Comparison of ENCODE assay signal across 25 mouse cellular contexts in genomic region chr5:3509503-3509902, GRCm38 (mm10). TPM values are rescaled to one million over a fixed set of nuclear protein-coding genes. Genes with fewer than 3 reads are reported as not detected.
DNase-seq lines count a peak whose midpoint lies in the region; ATAC-seq lines count a peak whose summit lies in the region.
"Had no signal": no experiment of that assay in that cellular context is flagged by ENCODE, and none has a peak within 500 bp of the region (broad histone marks: within the 10 kb centered on the region; RNA-seq: fewer than 3 reads in every experiment).

No protein-coding gene starts in this region.

- ATAC-seq in activated CD4-positive, CD25-positive, alpha-beta regulatory T cell, adult 4 months, result peak; percentile 54
- ATAC-seq in megakaryocyte-erythroid progenitor cell, adult 5-6 weeks (replicated peaks; ENCODE audit: low FRiP score, low TSS enrichment, poor library complexity, severe bottlenecking), result peak; percentile 21; the same call in 1 of the 2 replicates
- ATAC-seq: forebrain, embryonic 14.5 days; hindbrain, postnatal 0 days; Patski had no signal

- DNase-seq in heart, embryonic 10.5 days (ENCODE audit: low spot score), result peak; percentile 5
- DNase-seq in heart, adult 18-20 months, result no peak
- peak; percentile 56 for DNase-seq in CD4-positive, CD25-positive, alpha-beta regulatory T cell, adult 2 months (ENCODE audit: low read depth, low spot score)
- DNase-seq in adrenal gland, postnatal 4 days (ENCODE audit: low spot score in 2 of 2), result no peak
- DNase-seq in neural tube, embryonic 10.5 days (ENCODE audit: extremely low spot score, low spot score), result no peak
- DNase-seq in T-cell, adult 2 months (ENCODE audit: low spot score), result no peak
- DNase-seq: adrenal gland, adult 8-10 months; adrenal gland, postnatal 36 days; cerebellum, adult 11 months; cerebellum, adult 8-10 months; cerebellum, postnatal 14 days; embryo, embryonic 11 days; gastrocnemius, adult 2 months; gastrocnemius, postnatal 25 days; heart, postnatal 10 days; heart, postnatal 4 days had no signal

- H3K4me3 ChIP-seq in heart, embryonic 10.5 days, result no peak overlapping the region
- H3K4me3 ChIP-seq: embryonic facial prominence, embryonic 15.5 days; erythroblast, embryonic 14.5 days; forebrain, embryonic 10.5 days; gastrocnemius, adult 2 months; hindbrain, embryonic 13.5 days had no signal

- H3K27me3 ChIP-seq in heart, embryonic 10.5 days (ENCODE audit: insufficient read depth, poor library complexity, severe bottlenecking), result no peaks in the 10 kb centered on the region
- H3K27me3 ChIP-seq: embryonic facial prominence, embryonic 15.5 days; hindbrain, embryonic 13.5 days; Patski had no signal

- WGBS in heart, embryonic 10.5 days, result 77% methylated on average over 3 of the region's 3 CpGs

- H3K27ac ChIP-seq in heart, embryonic 10.5 days, result no peak overlapping the region
- H3K27ac ChIP-seq: embryonic facial prominence, embryonic 15.5 days; forebrain, embryonic 10.5 days; gastrocnemius, adult 2 months; hindbrain, embryonic 13.5 days; hindbrain, postnatal 0 days had no signal

- no peaks in the 10 kb centered on the region for H3K36me3 ChIP-seq in heart, embryonic 10.5 days
- H3K36me3 ChIP-seq: embryonic facial prominence, embryonic 15.5 days; forebrain, embryonic 10.5 days; hindbrain, embryonic 13.5 days had no signal

- no peaks in the 10 kb centered on the region for H3K9me3 ChIP-seq in heart, embryonic 10.5 days
- H3K9me3 ChIP-seq: embryonic facial prominence, embryonic 15.5 days; forebrain, embryonic 10.5 days; hindbrain, embryonic 13.5 days had no signal

- no peaks in the 10 kb centered on the region for H3K4me1 ChIP-seq in heart, embryonic 10.5 days
- H3K4me1 ChIP-seq: forebrain, embryonic 10.5 days; hindbrain, embryonic 13.5 days had no signal

RNA-seq across cellular contexts. Expression of gene Fam133b, which starts 34.1 kb away (rescaled TPM):
- polyA plus RNA-seq in heart, embryonic 10.5 days (2016; fragmentation: Nextera tagmentation; extraction: Ambion mirVana), result 15.8 and 19.3 TPM in 2 replicates
- total RNA-seq in heart, adult 18-20 months (2021), result 10 to 100 TPM; 10.8 to 11.4 TPM
- polyA plus RNA-seq in activated CD4-positive, CD25-positive, alpha-beta regulatory T cell, adult 4 months (2017; shearing (Covaris generic)), result 10 to 100 TPM; 38.1 to 52.1 TPM
- total RNA-seq in megakaryocyte-erythroid progenitor cell, adult 5-6 weeks (2014; fragmentation: Nextera tagmentation), result 63.1 and 67.0 TPM in 2 replicates
- 91.9 and 134 TPM in 2 replicates for total RNA-seq in megakaryocyte-erythroid progenitor cell, adult 5-6 weeks (2017)
- 10 to 100 TPM; 42.9 to 43.1 TPM for total RNA-seq in adrenal gland, postnatal 4 days (2021)

Comparison
In these comparisons a context has a peak if more than half of its experiments do, and no peak if none do; other contexts are left out.
1. DNase-seq: peak in heart, embryonic 10.5 days (single experiment) and CD4-positive, CD25-positive, alpha-beta regulatory T cell, adult 2 months (single experiment); none in heart, adult 18-20 months (0 of 2), adrenal gland, postnatal 4 days (0 of 2), neural tube, embryonic 10.5 days (single experiment) and T-cell, adult 2 months (single experiment).